Mouse (Mus musculus) liver, postnatal 0 days (tissue): Measurements from ENCODE around the gene Mat1a.

Experiments used
- CTCF ChIP-seq: sonication (generic); IDR thresholded peaks from 2 replicates; pipeline ENCODE4 v1.5.1; 2016; ENCODE audit warnings: antibody characterized with exemption, low read depth
- EP300 ChIP-seq: IDR thresholded peaks from 2 replicates; pipeline ENCODE4 v1.6.1; 2016; ENCODE audit warnings: antibody characterized with exemption, low read depth, mild to moderate bottlenecking

DNA sequence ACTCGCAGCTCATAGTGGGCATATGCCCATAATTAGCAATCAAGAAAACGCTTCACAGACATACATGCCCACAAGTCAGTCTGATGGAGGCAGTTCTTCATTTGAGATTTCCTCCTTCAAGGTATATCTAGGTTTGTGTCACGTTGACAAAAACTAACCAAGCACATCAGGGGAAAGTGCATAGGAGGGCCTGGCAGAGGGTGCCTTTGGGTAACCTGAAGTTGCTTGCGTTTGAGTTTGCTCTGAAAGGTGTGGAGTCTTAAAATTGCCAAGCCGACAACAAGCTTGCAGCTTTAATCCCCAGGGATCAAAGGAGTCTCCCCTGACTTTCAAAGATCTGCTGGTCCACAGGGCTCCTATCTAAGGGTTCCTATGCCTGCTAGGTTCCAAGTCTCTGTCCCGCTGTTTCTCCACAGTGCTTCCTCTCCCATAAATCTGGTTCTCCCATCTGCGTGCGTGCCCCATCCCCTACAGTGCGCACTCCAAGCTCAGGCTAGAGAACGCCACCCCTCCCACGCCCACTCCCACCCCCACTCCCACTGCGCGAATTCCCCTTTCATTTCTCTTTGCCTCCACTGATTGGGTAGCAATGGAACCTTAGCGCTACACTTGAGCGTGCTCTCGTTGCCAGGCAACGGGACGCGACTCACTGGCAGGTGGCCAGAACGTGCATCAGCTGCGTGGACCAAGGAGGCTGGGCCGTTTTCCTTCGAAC is 32.4 kb upstream of the Mat1a start, which contains the start of gene Dydc1:
- no peak for TF ChIP-seq CTCF
- TF ChIP-seq EP300, result no peak
